Mouse (Mus musculus) adrenal gland, postnatal 14 days (tissue): ENCODE results near the gene Kcnmb2. TPM values are rescaled to one million over a fixed set of nuclear protein-coding genes. Genes with fewer than 3 reads are reported as not detected.

Experiments used
- DNase-seq: peaks from one replicate; pipeline ENCODE4 v3.0.0; 2021; ENCODE audit warnings: mixed read lengths
- total RNA-seq: library from RNA; stranded (reverse); gene quantifications from 2 replicates; pipeline ENCODE4 v1.2.3, GENCODE M21; 2021

The Kcnmb2 gene
- total RNA-seq, 1 experiment from 2014 or later: 3.4 TPM

GRCm38 (mm10) chr3:32144194-32144593, 241.9 kb downstream of the Kcnmb2 start:
- DNase-seq: no peak

DNA sequence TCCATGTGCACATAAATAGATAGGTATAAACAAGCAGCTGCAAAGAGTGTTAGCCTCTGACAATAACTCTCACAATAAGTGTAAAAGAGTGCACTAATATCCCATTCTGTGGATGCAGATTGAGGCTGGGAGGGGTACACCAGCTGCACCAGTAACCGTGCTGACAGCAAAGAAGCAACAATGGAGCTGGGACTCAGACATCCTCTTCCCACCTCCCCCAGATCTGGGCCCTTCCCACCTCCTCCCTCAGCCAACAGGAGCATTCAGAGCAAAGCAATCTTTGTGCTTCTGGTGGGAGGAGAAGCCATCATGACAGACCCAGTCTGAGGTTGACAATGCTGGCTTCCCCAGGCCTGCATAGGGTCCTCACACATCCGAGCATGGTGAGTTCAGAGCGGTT, 242.3 kb downstream of the Kcnmb2 start:
- no peak for DNase-seq

DNA sequence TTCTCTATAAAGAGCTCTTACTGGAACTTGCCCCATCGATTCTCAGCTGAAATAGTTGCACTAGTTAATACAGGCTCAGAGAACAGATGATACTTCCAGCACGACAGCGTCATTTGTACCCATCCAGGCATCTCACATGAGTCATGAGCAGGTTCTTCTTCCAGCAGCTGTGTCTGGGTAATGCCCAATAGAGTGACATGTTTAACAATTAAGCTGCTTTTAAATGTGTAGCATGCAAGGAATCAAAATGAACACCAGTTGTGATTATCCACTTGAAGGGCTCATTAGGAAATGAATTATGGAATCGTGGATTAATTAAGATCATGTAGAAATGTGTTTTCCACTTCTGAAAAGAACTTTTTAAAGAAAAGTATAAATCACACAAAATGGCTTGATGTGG, 245.4 kb downstream of the Kcnmb2 start:
- DNase-seq: no peak

- no peak for DNase-seq
Observed at GRCm38 (mm10) chr3:32149851-32150570, 247.7 kb downstream of the Kcnmb2 start.

DNA sequence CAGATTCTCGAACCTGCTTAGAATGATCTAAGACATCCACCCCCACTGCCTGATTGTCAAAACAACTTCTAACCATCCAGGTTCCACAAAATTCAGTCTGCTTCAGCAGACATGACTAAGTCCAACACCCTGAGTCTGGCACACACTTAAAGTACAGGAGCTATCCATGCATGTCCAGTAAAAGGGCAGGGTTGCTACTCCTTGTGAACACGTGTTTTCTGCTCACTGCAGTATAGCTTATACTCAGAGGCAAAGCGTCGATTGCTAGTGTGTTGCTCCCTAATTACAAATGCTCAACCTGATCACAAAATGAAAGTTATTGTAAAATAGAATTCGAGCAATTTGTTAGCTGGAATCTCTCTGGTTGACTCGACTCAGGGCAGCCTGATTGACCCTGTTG, 278.2 kb downstream of the Kcnmb2 start:
- no peak for DNase-seq

DNA sequence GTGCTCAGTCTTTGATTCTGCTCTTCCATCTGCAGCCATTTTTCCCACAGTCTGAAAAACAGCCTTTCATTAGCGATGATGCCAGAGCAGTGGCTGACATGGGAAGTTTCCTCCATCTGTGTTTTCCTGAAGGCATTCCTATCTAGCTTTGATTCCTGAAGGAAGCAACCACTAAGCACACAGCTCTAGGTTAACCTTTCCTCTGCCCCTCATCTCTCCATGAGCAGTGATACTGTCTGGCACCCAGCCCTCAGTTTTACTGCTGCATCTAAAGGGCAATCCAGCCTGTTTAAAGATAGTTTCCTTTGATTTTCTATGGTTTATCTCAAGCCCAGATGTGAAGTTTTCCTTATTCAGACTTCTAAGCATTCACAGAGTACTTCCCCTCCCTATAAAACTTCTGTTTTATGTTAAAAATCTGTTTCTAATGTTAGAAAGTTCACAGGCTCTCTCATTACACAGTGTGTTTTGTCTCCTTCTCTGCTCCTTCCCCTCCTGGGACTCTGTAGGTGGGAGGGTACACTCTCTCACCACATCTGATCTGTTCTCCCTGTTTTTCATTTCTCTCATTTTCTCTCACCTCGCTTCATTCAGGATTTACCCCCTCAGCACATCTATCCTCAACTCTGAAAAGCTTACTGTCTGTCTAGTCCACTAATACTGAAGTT, 283.7 kb downstream of the Kcnmb2 start:
- DNase-seq: no peak

- DNase-seq: peak; percentile 80
Observed at GRCm38 (mm10) chr3:32188521-32188920, 286.2 kb downstream of the Kcnmb2 start.

DNA sequence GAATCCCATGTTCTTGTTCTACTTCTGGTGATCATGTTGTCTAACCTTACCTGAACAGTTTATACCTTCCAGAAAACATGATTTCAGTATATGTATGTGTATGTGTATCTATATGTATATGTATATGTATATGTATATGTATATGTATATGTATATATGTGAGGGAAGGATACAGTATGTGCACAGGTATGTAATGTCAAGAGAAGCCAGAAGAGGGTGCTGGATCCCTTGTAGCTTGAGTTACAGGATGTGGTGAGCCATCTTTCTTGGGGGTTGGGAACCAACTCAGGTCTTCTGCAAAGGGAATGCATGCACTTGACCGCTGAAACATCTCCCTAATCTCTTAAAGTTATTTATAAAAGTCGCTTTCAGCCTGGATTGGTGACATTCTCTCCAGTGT, 286.6 kb downstream of the Kcnmb2 start:
- no peak for DNase-seq

DNA sequence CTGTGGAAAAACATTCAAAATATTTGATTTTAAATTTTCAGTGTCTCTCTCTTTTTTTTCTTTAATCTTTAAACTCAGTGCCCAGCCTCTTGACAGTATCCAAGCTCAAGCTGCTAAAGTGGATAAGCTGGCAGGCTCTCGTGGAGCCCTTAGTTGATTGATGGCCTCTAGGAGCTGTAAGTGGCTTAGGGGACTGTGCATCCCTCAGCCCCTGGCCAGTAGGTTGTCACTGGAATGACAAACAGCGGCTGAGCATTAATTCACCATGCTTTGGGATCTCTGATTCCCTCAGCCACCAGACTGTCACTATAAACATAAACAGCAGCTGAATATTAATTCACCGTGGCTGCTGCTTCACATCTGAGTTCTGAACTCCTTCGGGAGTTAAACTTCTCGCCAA, 287.6 kb downstream of the Kcnmb2 start:
- DNase-seq: no peak

DNA sequence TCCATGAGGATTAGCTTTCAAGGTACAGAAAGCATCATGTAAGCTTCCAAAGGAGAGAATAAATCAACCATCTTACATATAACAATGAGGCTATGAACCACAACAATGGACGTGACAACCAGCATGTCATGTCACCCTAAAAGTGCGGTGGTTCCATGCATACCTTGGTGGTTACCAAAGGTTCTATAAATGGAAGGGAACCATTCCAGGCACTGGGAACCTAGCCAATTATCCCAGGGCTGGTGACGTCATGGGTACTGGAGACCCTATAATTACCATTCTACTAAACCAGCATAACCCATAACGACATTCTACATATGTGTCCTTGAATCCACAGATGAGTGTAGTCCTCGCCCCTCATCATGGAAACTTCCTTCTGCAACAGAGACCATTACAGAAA, 291.7 kb downstream of the Kcnmb2 start:
- no peak for DNase-seq

- DNase-seq: no peak
Observed at GRCm38 (mm10) chr3:32226755-32227154, 324.4 kb downstream of the Kcnmb2 start.

DNA sequence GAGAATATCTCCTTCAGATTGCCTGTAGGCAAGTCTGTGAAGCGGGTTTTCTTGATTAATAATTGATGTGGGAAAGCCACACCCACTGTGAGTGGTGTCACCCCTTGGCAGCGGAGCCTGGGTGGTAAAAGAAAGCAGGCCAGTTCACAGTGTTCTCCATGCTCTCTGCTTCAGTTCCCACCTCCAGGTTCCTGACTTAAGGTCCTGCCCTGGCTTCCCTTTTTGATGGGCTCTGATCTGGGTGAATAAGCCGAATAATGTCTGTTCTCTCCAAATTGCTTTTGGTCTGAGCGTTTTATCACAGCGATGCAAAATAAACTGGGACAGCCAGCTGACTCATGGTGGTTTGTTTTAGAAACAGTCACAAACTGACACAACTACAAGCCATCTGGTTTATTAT, 334.5 kb downstream of the Kcnmb2 start:
- no peak for DNase-seq
